Mouse (Mus musculus) kidney, postnatal 0 days (tissue): ENCODE results near the gene Rasgef1b. TPM values are rescaled to one million over a fixed set of nuclear protein-coding genes. Genes with fewer than 3 reads are reported as not detected.

Source experiments
- ATAC-seq: fragments of 200-750 bp; cut with Nextera tagmentation; replicated peaks from 2 replicates; pipeline ENCODE4 v1.8.0; 2017; ENCODE audit warnings: low read depth, moderate number of reproducible peaks, moderate TSS enrichment, moderate library complexity; ENCODE audit not compliant: low FRiP score
- DNase-seq: peaks from one replicate; pipeline ENCODE4 v3.0.0-alpha.2; 2016; ENCODE audit warnings: low spot score
- H3K27ac ChIP-seq: fragments of 300-500 bp; sonication (generic); 2 replicates; pipeline ENCODE4 v1.5.1; 2014; ENCODE audit warnings: mild to moderate bottlenecking
- H3K27me3 ChIP-seq: fragments of 300-500 bp; sonication (generic); 2 replicates; pipeline ENCODE4 v1.6.1; 2014; ENCODE audit warnings: low read length, mixed read lengths; ENCODE audit not compliant: insufficient read depth
- H3K36me3 ChIP-seq: fragments of 300-500 bp; sonication (generic); 2 replicates; pipeline ENCODE4 v1.6.1; 2014; ENCODE audit warnings: low read length, mixed read lengths; ENCODE audit not compliant: insufficient read depth
- H3K4me1 ChIP-seq: fragments of 300-500 bp; sonication (generic); replicated peaks from 2 replicates; pipeline ENCODE4 v1.6.1; 2014; ENCODE audit warnings: antibody characterized with exemption, low read length, mixed read lengths; ENCODE audit not compliant: insufficient read depth
- H3K4me2 ChIP-seq: fragments of 300-500 bp; sonication (generic); 2 replicates; pipeline ENCODE4 v1.6.1; 2014; ENCODE audit warnings: mild to moderate bottlenecking, low read length, moderate library complexity, mixed read lengths
- H3K4me3 ChIP-seq: fragments of 300-500 bp; sonication (generic); replicated peaks from 2 replicates; pipeline ENCODE4 v1.5.1; 2014; ENCODE audit warnings: low read depth, low read length
- H3K9ac ChIP-seq: fragments of 300-500 bp; sonication (generic); 2 replicates; pipeline ENCODE4 v1.6.1; 2014; ENCODE audit warnings: low read depth, low read length
- H3K9me3 ChIP-seq: fragments of 300-500 bp; sonication (generic); replicated peaks from 2 replicates; pipeline ENCODE4 v1.6.1; 2016; ENCODE audit warnings: low read length, inconsistent platforms, mixed read lengths
- CTCF ChIP-seq: IDR thresholded peaks from 2 replicates; pipeline ENCODE4 v1.5.1; 2016; ENCODE audit warnings: antibody characterized with exemption, low read depth, mild to moderate bottlenecking, moderate library complexity
- WGBS: fragments of 180-500 bp; shearing (Covaris S2); extraction: QIAGEN DNeasy Blood & Tissue Kit; methylation state at CpG from one replicate; pipeline ENCODE4 v1.1.7; 2014; 5-methylcytosine and 5-hydroxymethylcytosine counted together
- polyA plus RNA-seq: library from polyadenylated mRNA; unstranded; fragments of >200 nt; fragmentation: Nextera tagmentation; extraction: Ambion mirVana; gene quantifications from 2 replicates; pipeline ENCODE4 v1.2.1, GENCODE M21; 2015

Gene Rasgef1b
- polyA plus RNA-seq, 1 experiment from 2014 or later, result 7.3 TPM

DNA sequence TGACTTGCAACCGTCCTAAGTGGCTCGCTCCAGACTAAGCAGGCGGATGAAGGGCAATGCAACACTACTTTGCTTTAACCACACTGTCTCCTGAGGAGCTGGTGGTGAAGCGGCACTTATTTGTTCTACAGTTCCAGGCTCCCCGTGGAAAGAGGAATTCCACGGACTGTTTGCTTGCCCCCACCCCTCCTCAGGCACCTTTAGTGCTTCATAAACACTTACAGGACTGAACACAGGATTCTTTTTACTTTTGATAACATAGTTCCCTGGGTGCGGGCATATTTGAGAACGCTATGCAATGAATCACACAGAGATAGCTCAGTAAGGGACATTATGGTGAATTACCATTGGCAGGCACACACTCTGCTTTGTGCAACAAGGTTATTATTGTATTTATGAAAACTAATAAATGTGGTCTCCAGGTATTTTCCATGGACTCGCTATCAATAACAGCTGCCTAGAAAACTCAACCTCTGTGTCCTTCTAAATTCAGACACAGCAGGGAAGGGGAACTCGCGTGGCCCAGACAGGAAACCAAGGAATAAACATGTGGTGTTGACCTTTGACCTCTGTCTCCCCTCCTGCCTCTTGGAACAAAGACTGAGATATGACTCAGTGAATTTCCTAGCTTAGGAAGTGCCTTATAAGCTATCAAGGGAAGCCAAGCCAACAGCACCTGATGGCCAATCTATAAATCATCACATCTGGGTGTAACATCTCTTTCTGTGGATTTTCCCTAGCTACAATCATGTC lies 486.7 kb downstream of the Rasgef1b start:
- Histone ChIP-seq H3K9me3 (no peaks in the 10 kb centered on the region), H3K27me3 (no peaks in the 10 kb centered on the region), H3K4me3 (no peak overlapping the region), H3K27ac (no peak overlapping the region), H3K36me3 (0 out of 2 replicates have a peak, but pooled peaks cover 9% of the 10 kb centered on the region), H3K4me2 (no peak overlapping the region), H3K9ac (no peak overlapping the region), H3K4me1 (no peaks in the 10 kb centered on the region)
- DNase-seq, result no peak
- WGBS, result 67% methylated on average over 11 of the region's 11 CpGs
- TF ChIP-seq CTCF, result no peak
- ATAC-seq, result no peak

DNA sequence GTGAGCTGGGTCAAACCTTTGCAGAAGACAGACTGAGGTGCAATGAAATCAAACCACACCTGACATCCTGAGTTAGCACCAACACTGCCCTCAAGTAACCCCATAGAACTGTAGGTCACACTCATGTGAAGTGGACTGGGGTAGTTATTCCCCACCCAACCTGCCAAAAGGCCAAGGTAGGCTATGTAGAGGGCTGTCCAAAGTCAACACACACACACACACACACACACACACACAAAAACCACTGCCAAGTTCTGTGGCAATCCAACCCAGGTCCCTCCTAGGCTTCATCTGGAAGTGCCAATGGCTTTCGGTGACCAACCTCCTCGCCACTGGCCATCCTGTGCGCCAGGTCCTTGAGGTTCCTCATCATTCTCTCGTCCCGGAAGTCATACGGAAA lies 488.4 kb downstream of the Rasgef1b start:
- H3K9me3 ChIP-seq, result no peaks in the 10 kb centered on the region
- H3K4me2 ChIP-seq, result no peak overlapping the region
- no peaks in the 10 kb centered on the region for H3K4me1 ChIP-seq
- no peak for TF ChIP-seq CTCF
- no peak overlapping the region for H3K27ac ChIP-seq
- 0 out of 2 replicates have a peak, but pooled peaks cover 9% of the 10 kb centered on the region for H3K36me3 ChIP-seq
- DNase-seq (no peak), ATAC-seq (no peak)
- no peak overlapping the region for H3K9ac ChIP-seq
- 91% methylated on average over 6 of the region's 6 CpGs for WGBS
- H3K27me3 ChIP-seq, result no peaks in the 10 kb centered on the region
- H3K4me3 ChIP-seq, result no peak overlapping the region

GRCm38 (mm10) chr5:99239677-99240076 lies 489.2 kb downstream of the Rasgef1b start:
- no peak for DNase-seq
- H3K36me3 ChIP-seq, result 0 out of 2 replicates have a peak, but pooled peaks cover 9% of the 10 kb centered on the region
- H3K9me3 ChIP-seq, result no peaks in the 10 kb centered on the region
- no peak for TF ChIP-seq CTCF
- no peak for ATAC-seq
- no peak overlapping the region for H3K4me3 ChIP-seq
- H3K27ac ChIP-seq, result no peak overlapping the region
- H3K27me3 ChIP-seq, result no peaks in the 10 kb centered on the region
- H3K4me1 ChIP-seq, result no peaks in the 10 kb centered on the region
- WGBS, result 70% methylated on average over 9 of the region's 9 CpGs
- no peak overlapping the region for H3K4me2 ChIP-seq
- H3K9ac ChIP-seq, result no peak overlapping the region

GRCm38 (mm10) chr5:99238150-99238549 lies 490.7 kb downstream of the Rasgef1b start:
- DNase-seq (no peak), ATAC-seq (no peak)
- no peak for TF ChIP-seq CTCF
- Histone ChIP-seq H3K4me3 (no peak overlapping the region), H3K36me3 (0 out of 2 replicates have a peak, but pooled peaks cover 9% of the 10 kb centered on the region), H3K9me3 (no peaks in the 10 kb centered on the region), H3K4me1 (no peaks in the 10 kb centered on the region), H3K4me2 (no peak overlapping the region), H3K27me3 (no peaks in the 10 kb centered on the region), H3K27ac (no peak overlapping the region), H3K9ac (no peak overlapping the region)
- WGBS, result 58% methylated on average over 4 of the region's 4 CpGs

GRCm38 (mm10) chr5:99236888-99237752 lies 491.7 kb downstream of the Rasgef1b start:
- Histone ChIP-seq H3K4me1 (no peaks in the 10 kb centered on the region), H3K27me3 (no peaks in the 10 kb centered on the region), H3K9me3 (no peaks in the 10 kb centered on the region), H3K4me2 (no peak overlapping the region), H3K27ac (no peak overlapping the region), H3K36me3 (0 out of 2 replicates have a peak, but pooled peaks cover 16% of the 10 kb centered on the region), H3K4me3 (no peak overlapping the region), H3K9ac (no peak overlapping the region)
- TF ChIP-seq CTCF, result no peak
- DNase-seq, result no peak
- ATAC-seq, result no peak
- 54% methylated on average over 11 of the region's 11 CpGs for WGBS

DNA sequence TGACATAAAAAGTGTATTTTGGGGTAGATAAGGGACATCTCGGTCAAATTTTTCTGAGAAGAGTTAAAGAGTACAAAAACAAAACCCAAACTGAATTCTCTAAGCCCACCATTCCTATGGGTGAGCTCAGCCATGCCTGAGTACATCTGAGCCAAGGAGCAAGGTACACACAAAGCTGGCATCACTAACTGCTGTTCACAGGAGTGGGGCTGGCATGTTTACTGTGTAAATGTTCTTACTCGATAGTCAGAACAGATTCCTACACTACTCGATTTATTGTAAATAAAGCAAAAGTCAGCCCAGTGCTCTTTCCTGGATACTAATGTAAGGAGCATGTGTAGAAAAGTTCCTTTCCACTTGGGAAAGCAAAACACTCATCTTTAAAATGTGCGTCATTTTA lies 492.4 kb downstream of the Rasgef1b start:
- ATAC-seq (no peak), DNase-seq (no peak)
- no peak overlapping the region for H3K9ac ChIP-seq
- H3K4me3 ChIP-seq, result no peak overlapping the region
- no peak overlapping the region for H3K27ac ChIP-seq
- no peaks in the 10 kb centered on the region for H3K4me1 ChIP-seq
- H3K9me3 ChIP-seq, result no peaks in the 10 kb centered on the region
- 0 out of 2 replicates have a peak, but pooled peaks cover 14% of the 10 kb centered on the region for H3K36me3 ChIP-seq
- no peak for TF ChIP-seq CTCF
- 74% methylated on average over 4 of the region's 4 CpGs for WGBS
- H3K4me2 ChIP-seq, result no peak overlapping the region
- no peaks in the 10 kb centered on the region for H3K27me3 ChIP-seq
